Mouse (Mus musculus): ENCODE data around the gene Ovch2. TPM values are rescaled to one million over a fixed set of nuclear protein-coding genes. Genes with fewer than 3 reads are reported as not detected.
A peak's percentile ranks its signal among the peaks of the same experiment; 100 is the strongest.
"Not testable (repeated sequence)": the region's sequence is repeated elsewhere in the genome, so short reads cannot be mapped to it uniquely, and the experiment has no call there.

The Ovch2 gene
- polyA plus RNA-seq (2015; fragmentation: Nextera tagmentation; extraction: Ambion mirVana): not detected in 2 replicates

DNA sequence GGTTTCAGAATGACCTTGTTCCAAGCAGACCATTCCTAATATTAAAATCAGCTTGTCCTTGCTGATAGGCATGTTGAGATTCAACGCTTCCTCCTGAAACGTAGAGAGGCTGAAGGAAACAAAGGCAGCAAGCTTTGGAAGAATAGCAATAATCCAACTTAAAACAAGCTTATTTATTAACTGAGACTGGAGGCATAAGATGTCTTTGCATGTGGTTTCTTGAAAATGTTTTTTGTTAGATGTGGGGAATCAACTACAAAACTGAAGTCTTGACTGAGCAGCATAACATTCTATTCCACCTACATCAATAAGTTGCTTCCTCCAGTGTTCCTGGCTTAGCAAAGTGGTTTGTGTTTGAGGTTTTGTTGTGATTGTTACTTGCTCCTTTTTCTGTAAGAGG is at the start of gene Ovch2:
Gene Ovch2 (minus strand): TSS at position 101 of the 400 bp plus-strand sequence.
- no peak within 1 kb of the TSS for H3K4me2 ChIP-seq (ENCODE audit: low read length)
- H3K4me1 ChIP-seq (replicated peaks; ENCODE audit: insufficient read depth, low read length): no peaks in the 10 kb centered on the region
- no peaks in the 10 kb centered on the region for H3K27me3 ChIP-seq (ENCODE audit: insufficient read depth, low read length)
- no peak within 1 kb of the TSS for H3K4me3 ChIP-seq (replicated peaks; ENCODE audit: low read depth, low read length)
- no peak for ATAC-seq (replicated peaks; ENCODE audit: low FRiP score, low read depth)
- WGBS: 85% methylated on average over 2 of the region's 2 CpGs
- no peak for DNase-seq (ENCODE audit: low spot score)
- H3K27ac ChIP-seq: no peak within 1 kb of the TSS
- TF ChIP-seq CTCF (IDR thresholded peaks at IDR 0.05; ENCODE audit: low read depth): no peak
- H3K9me3 ChIP-seq (replicated peaks; ENCODE audit: low read length): no peaks in the 10 kb centered on the region
- H3K36me3 ChIP-seq (ENCODE audit: insufficient read depth, low read length): no peaks in the 10 kb centered on the region
- no peak within 1 kb of the TSS for H3K9ac ChIP-seq (ENCODE audit: low read depth, low read length)

DNA sequence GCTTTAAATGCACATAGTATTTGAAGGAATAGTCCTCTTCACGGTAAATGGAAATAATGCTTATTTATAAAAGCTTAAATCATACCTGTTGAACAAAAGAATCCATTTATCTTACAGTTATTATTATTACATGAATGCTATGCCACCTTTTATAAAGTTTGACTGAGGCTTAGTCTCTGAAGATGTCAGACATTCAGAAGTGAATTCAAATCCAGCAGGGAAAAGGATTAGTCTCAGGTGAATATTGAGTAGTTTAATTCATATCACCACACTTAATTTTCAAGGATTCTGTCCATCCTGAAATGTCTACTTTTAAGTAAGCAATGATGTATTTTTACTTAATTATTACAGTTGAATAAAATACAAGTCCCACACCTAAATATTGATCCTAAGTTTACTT is 46.4 kb upstream of the Ovch2 start, which contains the start of gene Olfr470:
Gene Olfr470 (minus strand): TSS at position 101 of the 400 bp plus-strand sequence.
- 71% methylated on average over 1 of the region's 1 CpGs for WGBS
- H3K4me2 ChIP-seq (ENCODE audit: low read length): not testable (repeated sequence)

DNA sequence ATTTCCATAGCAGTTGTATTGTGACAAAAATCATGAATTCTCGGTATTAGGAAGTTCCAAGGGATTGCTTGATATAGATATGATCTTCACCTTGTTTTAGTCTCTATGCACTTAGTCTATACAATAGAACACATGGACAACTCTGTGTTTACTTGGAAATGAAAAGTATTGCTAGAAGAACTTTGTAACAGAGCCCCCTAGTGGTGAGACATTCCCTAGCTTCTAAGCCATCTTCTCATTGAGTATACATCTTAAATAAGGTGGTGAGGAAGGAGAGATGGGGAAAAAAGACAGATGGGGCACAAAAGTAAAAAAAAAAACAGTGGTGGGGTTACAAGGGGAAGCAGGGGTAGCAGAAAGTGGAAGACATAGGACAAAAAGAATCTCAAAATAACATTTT is 40.7 kb upstream of the Ovch2 start:
- H3K4me1 ChIP-seq (replicated peaks; ENCODE audit: insufficient read depth, low read length): no peaks in the 10 kb centered on the region
- no peak overlapping the region for H3K4me2 ChIP-seq (ENCODE audit: low read length)
- TF ChIP-seq CTCF (IDR thresholded peaks at IDR 0.05; ENCODE audit: low read depth): peak; percentile 59
- no peak overlapping the region for H3K27ac ChIP-seq
- H3K9ac ChIP-seq (ENCODE audit: low read depth, low read length): no peak overlapping the region
- no peaks in the 10 kb centered on the region for H3K36me3 ChIP-seq (ENCODE audit: insufficient read depth, low read length)
- WGBS: 73% methylated on average over 1 of the region's 1 CpGs
- no peak overlapping the region for H3K4me3 ChIP-seq (replicated peaks; ENCODE audit: low read depth, low read length)
- H3K27me3 ChIP-seq (ENCODE audit: insufficient read depth, low read length): no peaks in the 10 kb centered on the region
- H3K9me3 ChIP-seq (replicated peaks; ENCODE audit: low read length): no peaks in the 10 kb centered on the region
- DNase-seq (ENCODE audit: low spot score): peak; percentile 23
- ATAC-seq (replicated peaks; ENCODE audit: low FRiP score, low read depth): no peak

More for the DNA sequence above, 46.4 kb upstream of the Ovch2 start, which contains the start of gene Olfr470:
- not testable (repeated sequence) for DNase-seq (ENCODE audit: low spot score); H3K9me3 ChIP-seq (replicated peaks; ENCODE audit: low read length); ATAC-seq (replicated peaks; ENCODE audit: low FRiP score, low read depth); H3K36me3 ChIP-seq (ENCODE audit: insufficient read depth, low read length); H3K27ac ChIP-seq; H3K9ac ChIP-seq (ENCODE audit: low read depth, low read length); H3K27me3 ChIP-seq (ENCODE audit: insufficient read depth, low read length); H3K4me3 ChIP-seq (replicated peaks; ENCODE audit: low read depth, low read length); H3K4me1 ChIP-seq (replicated peaks; ENCODE audit: insufficient read depth, low read length)

DNA sequence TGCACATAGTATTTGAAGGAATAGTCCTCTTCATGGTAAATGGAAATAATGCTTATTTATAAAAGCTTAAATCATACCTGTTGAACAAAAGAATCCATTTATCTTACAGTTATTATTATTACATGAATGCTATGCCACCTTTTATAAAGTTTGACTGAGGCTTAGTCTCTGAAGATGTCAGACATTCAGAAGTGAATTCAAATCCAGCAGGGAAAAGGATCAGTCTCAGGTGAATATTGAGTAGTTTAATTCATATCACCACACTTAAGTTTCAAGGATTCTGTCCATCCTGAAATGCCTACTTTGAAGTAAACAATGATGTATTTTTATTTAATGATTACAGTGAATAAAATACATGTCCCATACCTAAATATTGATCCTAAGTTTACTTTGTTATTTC is 24.4 kb upstream of the Ovch2 start, which contains the start of gene Olfr469:
Gene Olfr469 (minus strand): TSS at position 101 of the 400 bp plus-strand sequence.
- H3K27me3 ChIP-seq (ENCODE audit: insufficient read depth, low read length); H3K9me3 ChIP-seq (replicated peaks; ENCODE audit: low read length); H3K4me3 ChIP-seq (replicated peaks; ENCODE audit: low read depth, low read length); DNase-seq (ENCODE audit: low spot score); H3K36me3 ChIP-seq (ENCODE audit: insufficient read depth, low read length); H3K4me2 ChIP-seq (ENCODE audit: low read length); ATAC-seq (replicated peaks; ENCODE audit: low FRiP score, low read depth); H3K4me1 ChIP-seq (replicated peaks; ENCODE audit: insufficient read depth, low read length); H3K9ac ChIP-seq (ENCODE audit: low read depth, low read length); H3K27ac ChIP-seq: not testable (repeated sequence)

DNA sequence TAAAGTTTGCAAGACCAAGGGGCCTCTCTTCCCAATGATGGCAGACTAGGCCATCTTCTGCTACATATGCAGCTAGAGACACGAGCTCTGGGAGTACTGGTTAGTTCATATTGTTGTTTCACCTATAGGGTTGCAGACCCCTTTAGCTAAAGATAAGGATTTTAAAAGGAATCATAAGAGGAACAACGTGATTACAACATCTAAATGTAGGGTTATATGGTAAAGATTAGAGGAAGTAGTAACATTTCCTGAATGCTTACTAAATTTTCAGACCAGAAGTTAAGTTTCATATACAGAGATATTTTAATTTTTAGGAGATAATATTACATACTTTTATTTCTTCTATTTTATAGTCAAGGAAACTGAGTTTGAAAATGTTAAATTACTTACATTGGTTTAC is 22.9 kb upstream of the Ovch2 start:
- H3K9me3 ChIP-seq (replicated peaks; ENCODE audit: low read length); H3K36me3 ChIP-seq (ENCODE audit: insufficient read depth, low read length); H3K9ac ChIP-seq (ENCODE audit: low read depth, low read length); DNase-seq (ENCODE audit: low spot score); H3K27me3 ChIP-seq (ENCODE audit: insufficient read depth, low read length); H3K4me1 ChIP-seq (replicated peaks; ENCODE audit: insufficient read depth, low read length); H3K4me3 ChIP-seq (replicated peaks; ENCODE audit: low read depth, low read length); H3K4me2 ChIP-seq (ENCODE audit: low read length); ATAC-seq (replicated peaks; ENCODE audit: low FRiP score, low read depth); H3K27ac ChIP-seq: not testable (repeated sequence)
- WGBS: 63% methylated on average over 2 of the region's 2 CpGs

DNA sequence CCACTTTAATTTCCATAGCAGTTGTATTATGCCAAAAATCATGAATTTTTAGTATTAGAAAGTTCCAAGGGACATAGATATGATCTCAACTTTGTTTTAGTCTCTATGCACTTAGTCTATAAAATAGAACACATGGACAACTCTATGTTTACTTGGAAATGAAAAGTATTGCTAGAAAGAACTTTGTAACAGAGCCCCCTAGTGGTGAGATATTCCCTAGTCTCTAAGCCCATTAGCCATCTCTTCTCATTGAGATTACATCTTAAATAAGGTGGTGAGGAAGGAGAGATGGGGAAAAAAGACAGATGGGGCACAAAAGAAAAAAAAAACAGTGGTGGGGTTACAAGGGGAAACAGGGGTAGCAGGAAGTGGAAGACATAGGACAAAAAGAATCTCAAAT is 18.4 kb upstream of the Ovch2 start:
- ATAC-seq (replicated peaks; ENCODE audit: low FRiP score, low read depth): no peak
- H3K36me3 ChIP-seq (ENCODE audit: insufficient read depth, low read length): no peaks in the 10 kb centered on the region
- H3K9ac ChIP-seq (ENCODE audit: low read depth, low read length): no peak overlapping the region
- H3K4me1 ChIP-seq (replicated peaks; ENCODE audit: insufficient read depth, low read length): no peaks in the 10 kb centered on the region
- no peak overlapping the region for H3K4me2 ChIP-seq (ENCODE audit: low read length)
- no peak overlapping the region for H3K4me3 ChIP-seq (replicated peaks; ENCODE audit: low read depth, low read length)
- TF ChIP-seq CTCF (IDR thresholded peaks at IDR 0.05; ENCODE audit: low read depth): peak; percentile 61
- H3K27me3 ChIP-seq (ENCODE audit: insufficient read depth, low read length): no peaks in the 10 kb centered on the region
- H3K27ac ChIP-seq: no peak overlapping the region
- peak; percentile 32 for DNase-seq (ENCODE audit: low spot score)
- no peaks in the 10 kb centered on the region for H3K9me3 ChIP-seq (replicated peaks; ENCODE audit: low read length)

DNA sequence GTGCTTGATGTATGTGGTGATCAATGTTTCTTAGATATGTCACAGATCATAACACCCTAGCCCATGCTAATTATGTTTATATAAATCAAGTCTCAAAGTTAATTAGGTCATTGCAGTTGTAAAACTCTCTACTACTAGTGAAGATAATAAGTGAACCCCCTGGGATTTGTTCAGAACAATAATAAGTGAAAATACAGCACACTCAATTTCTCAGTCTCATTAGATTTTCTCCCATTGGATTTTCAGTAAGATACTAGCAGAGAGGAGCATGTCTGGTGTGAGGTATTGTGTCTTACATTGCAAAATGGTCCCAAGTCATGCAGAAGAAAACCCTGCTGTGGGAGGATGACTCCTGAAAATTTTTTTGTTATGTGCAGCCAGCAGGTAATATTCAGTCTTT is 11.0 kb upstream of the Ovch2 start, which contains the start of gene Olfr467:
Gene Olfr467 (plus strand): TSS at position 301 of the 400 bp plus-strand sequence.
- Histone ChIP-seq H3K4me1 (replicated peaks; ENCODE audit: insufficient read depth, low read length) (no peaks in the 10 kb centered on the region), H3K27me3 (ENCODE audit: insufficient read depth, low read length) (no peaks in the 10 kb centered on the region), H3K9ac (ENCODE audit: low read depth, low read length) (no peak within 1 kb of the TSS), H3K4me2 (ENCODE audit: low read length) (no peak within 1 kb of the TSS), H3K9me3 (replicated peaks; ENCODE audit: low read length) (no peaks in the 10 kb centered on the region), H3K27ac (no peak within 1 kb of the TSS), H3K36me3 (ENCODE audit: insufficient read depth, low read length) (no peaks in the 10 kb centered on the region), H3K4me3 (replicated peaks; ENCODE audit: low read depth, low read length) (no peak within 1 kb of the TSS)
- no peak for TF ChIP-seq CTCF (IDR thresholded peaks at IDR 0.05; ENCODE audit: low read depth)
- no peak for DNase-seq (ENCODE audit: low spot score)
- ATAC-seq (replicated peaks; ENCODE audit: low FRiP score, low read depth): no peak
